Mouse (Mus musculus): Measurements from ENCODE around the gene Ksr1.

Gene Ksr1

GRCm38 (mm10) chr11:78973381-78974150 lies 172.6 kb downstream of the Ksr1 start:
- no peak for TF ChIP-seq GATA4 (IDR thresholded peaks at IDR 0.05; ENCODE audit: insufficient replicate concordance, low read length)

- TF ChIP-seq GATA4 (IDR thresholded peaks at IDR 0.05; ENCODE audit: insufficient replicate concordance, low read length): no peak
Observed at GRCm38 (mm10) chr11:78972811-78973351, 173.3 kb downstream of the Ksr1 start.

GRCm38 (mm10) chr11:78972328-78972727 lies 173.9 kb downstream of the Ksr1 start:
- no peak for TF ChIP-seq GATA4 (IDR thresholded peaks at IDR 0.05; ENCODE audit: insufficient replicate concordance, low read length)

GRCm38 (mm10) chr11:78971746-78972145 lies 174.5 kb downstream of the Ksr1 start:
- TF ChIP-seq GATA4 (IDR thresholded peaks at IDR 0.05; ENCODE audit: insufficient replicate concordance, low read length): no peak

GRCm38 (mm10) chr11:78971096-78971495 lies 175.1 kb downstream of the Ksr1 start:
- TF ChIP-seq GATA4 (IDR thresholded peaks at IDR 0.05; ENCODE audit: insufficient replicate concordance, low read length): no peak

GRCm38 (mm10) chr11:78968121-78968520 lies 178.1 kb downstream of the Ksr1 start:
- TF ChIP-seq GATA4 (IDR thresholded peaks at IDR 0.05; ENCODE audit: insufficient replicate concordance, low read length): no peak

- TF ChIP-seq GATA4 (IDR thresholded peaks at IDR 0.05; ENCODE audit: insufficient replicate concordance, low read length): no peak
Observed at GRCm38 (mm10) chr11:78967371-78967770, 178.8 kb downstream of the Ksr1 start.
